Mouse (Mus musculus): ENCODE measurements around the gene Ampd2. TPM values are rescaled to one million over a fixed set of nuclear protein-coding genes. Genes with fewer than 3 reads are reported as not detected.

Ampd2 gene
- polyA plus RNA-seq, 1 experiment: 188 TPM

Other genes with a start within 250 kb of the Ampd2 start
- not detected in 2 replicates for gene Eps8l3, start 209.4 kb downstream of the Ampd2 start, polyA plus RNA-seq (2012; rRNA removed)
- gene Gstm5, start 190.8 kb downstream of the Ampd2 start, polyA plus RNA-seq (2012; rRNA removed): 366 and 387 TPM in 2 replicates
- gene Gstm7, start 154.8 kb downstream of the Ampd2 start, polyA plus RNA-seq (2012; rRNA removed): 35.1 and 38.0 TPM in 2 replicates
- gene Gstm6, start 142.9 kb downstream of the Ampd2 start, polyA plus RNA-seq (2012; rRNA removed): 8.5 and 10.0 TPM in 2 replicates
- gene Gstm3, start 117.4 kb downstream of the Ampd2 start, polyA plus RNA-seq (2012; rRNA removed): not detected in 2 replicates
- gene Gstm2, start 100.2 kb downstream of the Ampd2 start, polyA plus RNA-seq (2012; rRNA removed): 6.3 and 8.0 TPM in 2 replicates
- 345 and 428 TPM in 2 replicates for gene Gstm1, start 68.7 kb downstream of the Ampd2 start, polyA plus RNA-seq (2012; rRNA removed)
- 12.7 and 15.0 TPM in 2 replicates for gene Gstm4, start 41.8 kb downstream of the Ampd2 start, polyA plus RNA-seq (2012; rRNA removed)
- 0.53 and 0.58 TPM in 2 replicates for gene Gnat2, start 6.1 kb upstream of the Ampd2 start, polyA plus RNA-seq (2012; rRNA removed)
- gene Gnai3, start 59.5 kb upstream of the Ampd2 start, polyA plus RNA-seq (2012; rRNA removed): 37.3 and 37.5 TPM in 2 replicates
- 15.0 and 15.1 TPM in 2 replicates for gene Gpr61, start 68.2 kb upstream of the Ampd2 start, polyA plus RNA-seq (2012; rRNA removed)
- 62.1 and 62.6 TPM in 2 replicates for gene Amigo1, start 99.7 kb upstream of the Ampd2 start, polyA plus RNA-seq (2012; rRNA removed)
- 19.1 and 19.3 TPM in 2 replicates for gene Cyb561d1, start 114.6 kb upstream of the Ampd2 start, polyA plus RNA-seq (2012; rRNA removed)
- gene Atxn7l2, start 124.3 kb upstream of the Ampd2 start, polyA plus RNA-seq (2012; rRNA removed): 42.7 and 44.0 TPM in 2 replicates
- 1.8 and 1.9 TPM in 2 replicates for gene Sypl2, start 140.0 kb upstream of the Ampd2 start, polyA plus RNA-seq (2012; rRNA removed)
- gene Psma5, start 170.3 kb upstream of the Ampd2 start, polyA plus RNA-seq (2012; rRNA removed): 98.0 and 117 TPM in 2 replicates
- 157 and 166 TPM in 2 replicates for gene Sort1, start 197.4 kb upstream of the Ampd2 start, polyA plus RNA-seq (2012; rRNA removed)

Data from frontal cortex, adult 2 months (tissue).